Mouse (Mus musculus): ENCODE data around the gene Fut8.
"Not testable (repeated sequence)": the region's sequence is repeated elsewhere in the genome, so short reads cannot be mapped to it uniquely, and the experiment has no call there.

The Fut8 gene

DNA sequence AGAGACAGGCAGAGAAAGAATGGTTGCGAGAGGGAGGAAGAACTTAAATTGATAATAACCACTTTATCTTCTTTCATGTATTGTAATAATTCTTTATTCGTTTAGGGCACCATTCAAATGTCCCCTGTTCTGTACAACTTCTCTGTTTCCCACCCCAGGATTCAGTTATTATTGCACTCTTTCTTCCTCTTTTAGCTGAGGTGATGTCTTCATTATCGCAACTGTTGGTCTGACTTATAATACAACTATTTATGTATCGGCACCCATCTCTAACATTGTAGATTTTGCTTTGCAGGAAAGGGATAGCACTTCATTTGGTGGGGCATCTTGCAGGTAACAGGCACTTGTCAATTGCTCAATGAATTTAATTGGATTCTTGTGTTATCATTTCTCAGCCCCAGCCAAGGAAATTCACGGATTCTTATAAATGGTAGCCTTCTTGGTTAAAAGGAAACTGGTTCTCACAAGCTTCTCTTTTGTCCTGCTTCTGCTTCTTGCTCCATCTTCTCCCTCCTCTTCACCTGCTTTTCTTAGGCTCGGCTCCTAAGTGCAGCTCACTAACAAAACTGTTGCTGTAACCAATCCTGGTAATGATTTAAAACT, 15.6 kb upstream of the Fut8 start:
- no peak for DNase-seq (ENCODE audit: low read depth)

DNA sequence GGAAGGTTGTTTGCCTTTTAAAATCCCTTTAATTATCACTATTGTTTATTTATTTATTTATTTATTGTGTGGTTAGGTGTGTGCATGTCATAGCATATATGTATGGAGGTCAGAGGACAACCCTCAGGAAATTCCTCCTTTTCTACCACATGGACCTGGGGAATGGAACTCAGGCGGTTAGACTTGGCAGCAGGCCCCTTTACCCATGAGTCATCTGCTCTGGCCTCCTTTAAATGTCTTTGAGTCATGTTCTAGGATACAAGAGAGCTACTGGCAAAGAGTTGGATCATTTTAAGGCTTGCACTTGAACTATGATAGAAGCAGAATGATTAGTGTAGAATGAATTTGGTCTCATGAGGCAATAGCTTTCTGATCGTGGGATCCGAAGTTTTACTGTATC, 14.3 kb upstream of the Fut8 start:
- DNase-seq (ENCODE audit: low read depth) = no peak

DNA sequence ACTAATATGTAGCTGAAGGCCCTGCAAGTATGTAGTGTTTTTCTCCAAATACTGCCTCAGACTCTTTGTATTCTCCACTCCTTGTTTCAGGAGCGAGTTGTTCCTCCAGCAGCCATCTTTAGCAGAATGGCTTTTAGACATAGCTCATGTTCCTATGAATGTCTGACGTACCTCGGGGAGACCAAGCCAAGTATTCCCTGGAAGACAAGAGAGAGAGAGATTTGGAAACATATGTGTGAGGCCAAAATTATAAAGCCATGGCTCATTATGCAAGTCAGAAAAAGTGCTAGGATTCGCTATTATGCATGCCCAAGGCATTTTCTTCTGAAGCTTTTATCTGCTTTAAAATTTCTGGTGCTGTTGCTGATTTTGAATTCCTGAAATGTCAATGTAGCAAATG, 13.8 kb upstream of the Fut8 start:
- no peak for DNase-seq (ENCODE audit: low read depth)

DNA sequence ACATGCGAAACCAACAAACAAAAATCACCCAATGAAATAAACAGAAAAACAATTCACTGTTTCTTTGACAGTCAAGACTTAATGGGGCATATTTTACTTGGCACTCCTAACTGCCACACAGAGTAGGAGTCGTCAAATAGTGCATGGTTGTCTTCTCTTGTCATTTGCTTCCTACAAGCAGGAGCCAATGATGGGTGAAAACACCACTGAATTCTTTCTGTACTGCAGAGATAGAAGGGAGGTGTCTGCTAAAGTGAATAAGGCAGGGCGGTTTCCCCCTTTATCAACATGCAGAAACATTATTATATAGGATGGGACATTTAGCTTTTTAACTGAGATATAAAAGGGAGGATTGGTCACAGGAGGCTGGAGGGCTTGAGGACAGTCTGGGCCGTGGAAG, 13.0 kb upstream of the Fut8 start:
- DNase-seq (ENCODE audit: low read depth) = peak; percentile 52

DNA sequence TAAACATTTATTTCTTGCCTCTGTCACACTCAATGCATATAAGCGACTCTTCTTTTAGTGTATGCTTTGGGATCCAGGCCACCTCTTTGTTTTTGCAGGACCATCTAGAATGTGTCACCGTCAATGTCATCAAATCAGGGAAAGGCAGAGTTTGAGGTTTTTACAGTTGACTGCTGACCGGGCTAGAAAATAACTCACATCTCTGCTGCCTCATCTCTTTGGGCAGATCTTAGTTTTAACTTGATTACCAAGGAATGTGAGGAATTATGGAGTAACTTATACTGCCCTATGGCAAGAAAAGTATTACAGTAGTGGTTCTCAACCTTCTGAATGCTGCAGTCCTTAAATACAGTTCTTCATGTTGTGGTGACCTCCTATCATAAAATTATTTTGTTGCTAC, 12.2 kb upstream of the Fut8 start:
- DNase-seq (ENCODE audit: low read depth) = no peak

DNA sequence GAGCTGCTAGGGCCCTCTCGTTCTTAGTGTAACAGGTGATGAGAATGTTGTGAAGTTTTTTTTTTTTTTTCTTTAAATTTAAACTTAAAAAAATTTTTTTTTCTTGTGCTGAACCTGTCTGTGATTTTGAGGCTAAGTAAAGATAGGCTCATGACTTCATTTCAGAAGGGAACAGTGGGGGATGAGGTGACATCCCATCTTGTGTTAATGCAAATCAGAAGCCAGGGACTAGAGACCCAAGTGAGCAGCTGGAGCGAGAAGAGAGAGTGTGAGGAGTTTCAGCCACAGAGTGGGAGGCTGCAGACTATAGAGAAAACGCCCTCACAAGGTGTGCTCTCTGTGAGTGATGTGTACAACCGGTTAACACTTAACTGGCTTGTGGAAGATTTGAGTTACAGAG, 2.0 kb upstream of the Fut8 start:
- DNase-seq (ENCODE audit: low read depth) = no peak

DNA sequence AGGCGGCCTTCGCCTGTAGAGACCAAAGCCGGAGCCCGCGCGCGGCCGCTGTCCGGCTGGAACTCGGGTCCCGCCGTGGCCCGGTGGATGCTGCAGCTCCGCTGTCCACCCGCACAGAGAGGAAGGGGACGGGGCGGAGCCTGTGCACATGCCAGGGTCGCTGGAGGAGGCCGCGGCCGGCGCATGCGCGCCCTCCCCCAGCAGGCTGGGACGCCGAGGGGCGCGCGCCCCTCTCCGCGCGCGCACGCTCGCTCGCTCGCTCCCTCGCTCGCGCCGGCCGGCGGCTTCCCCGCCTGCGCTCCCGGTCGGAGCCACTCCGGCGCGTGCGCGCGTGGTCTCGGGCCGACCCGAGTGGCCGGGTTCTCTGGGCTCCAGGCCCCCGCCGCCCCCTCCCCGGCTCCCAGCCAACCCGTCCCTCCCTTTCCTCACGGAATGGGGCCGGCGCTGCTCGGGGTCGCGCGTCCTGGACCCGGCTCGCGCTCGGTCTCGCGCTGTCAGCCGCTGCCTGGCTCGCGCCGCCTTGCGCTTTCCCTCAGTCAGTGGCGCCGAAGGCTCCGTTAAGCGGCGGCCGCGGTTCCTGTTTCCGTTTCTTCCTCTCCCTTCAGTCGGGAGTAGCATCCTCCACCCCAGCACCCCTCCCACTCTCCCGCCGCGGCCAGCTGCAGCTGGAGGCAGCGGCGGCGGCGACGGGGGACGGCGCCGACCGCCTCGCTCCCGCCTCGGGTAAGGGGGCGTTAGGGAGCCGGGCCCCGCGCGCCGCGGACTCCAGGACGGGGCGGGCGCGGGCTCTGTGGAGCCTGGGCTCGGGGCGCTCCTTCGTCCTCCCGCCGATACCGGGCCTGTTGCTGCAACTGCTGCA, 835 bp downstream of the Fut8 start:
- peak; percentile 59 for DNase-seq (ENCODE audit: low read depth)

DNA sequence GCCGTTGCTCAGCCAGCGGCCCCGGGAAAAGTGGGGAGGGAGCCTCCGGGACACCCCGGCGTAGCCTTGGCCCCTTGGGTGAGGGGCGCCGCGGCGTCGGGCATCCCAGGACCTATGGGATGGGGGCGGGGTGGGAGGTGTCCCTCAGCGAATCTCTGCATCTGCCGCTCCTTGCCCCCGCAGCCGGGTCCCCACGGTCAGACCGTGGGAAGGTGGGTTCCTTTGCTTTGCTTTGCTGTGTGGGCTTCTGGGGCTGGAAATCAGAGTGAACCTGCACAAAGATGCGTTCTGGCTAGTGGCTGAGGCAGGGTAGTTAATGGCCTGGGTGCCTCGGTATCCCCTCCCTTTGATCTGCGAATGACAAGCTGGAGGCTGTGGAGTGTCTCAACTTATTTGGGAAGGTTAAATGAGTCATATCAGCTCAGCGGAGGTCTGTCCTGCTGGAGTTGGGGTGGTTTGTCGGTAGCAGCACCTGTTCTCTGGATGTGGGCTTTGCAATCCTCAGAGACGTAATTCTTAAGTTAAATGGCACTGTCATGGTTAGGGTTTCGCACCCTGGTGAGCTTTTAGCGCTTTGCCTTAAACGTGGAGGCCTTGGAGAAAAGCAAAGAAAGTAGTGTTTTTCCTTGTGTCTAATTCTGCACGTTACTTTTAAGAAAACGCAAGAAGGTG, 1.6 kb downstream of the Fut8 start:
- DNase-seq (ENCODE audit: low read depth) = peak; percentile 36

DNA sequence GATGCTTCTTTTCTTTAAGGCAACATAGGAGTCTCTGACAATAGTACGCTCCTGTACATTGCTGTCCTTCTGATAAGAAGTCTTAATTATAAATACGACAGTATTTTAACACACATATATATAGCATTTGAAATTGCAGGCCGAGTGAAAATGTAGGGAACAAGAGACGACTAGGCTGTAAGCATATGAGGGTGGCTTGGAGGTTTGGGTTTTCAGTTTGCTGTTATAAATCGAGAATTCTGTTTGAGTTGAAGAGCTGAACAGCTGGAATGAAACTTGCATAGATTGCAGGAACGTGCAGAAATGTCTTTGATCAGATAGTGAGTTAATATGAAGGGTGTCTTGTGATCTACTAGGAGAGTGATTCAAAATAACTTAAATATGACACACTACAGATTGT, 2.4 kb downstream of the Fut8 start:
- peak; percentile 35 for DNase-seq (ENCODE audit: low read depth)

DNA sequence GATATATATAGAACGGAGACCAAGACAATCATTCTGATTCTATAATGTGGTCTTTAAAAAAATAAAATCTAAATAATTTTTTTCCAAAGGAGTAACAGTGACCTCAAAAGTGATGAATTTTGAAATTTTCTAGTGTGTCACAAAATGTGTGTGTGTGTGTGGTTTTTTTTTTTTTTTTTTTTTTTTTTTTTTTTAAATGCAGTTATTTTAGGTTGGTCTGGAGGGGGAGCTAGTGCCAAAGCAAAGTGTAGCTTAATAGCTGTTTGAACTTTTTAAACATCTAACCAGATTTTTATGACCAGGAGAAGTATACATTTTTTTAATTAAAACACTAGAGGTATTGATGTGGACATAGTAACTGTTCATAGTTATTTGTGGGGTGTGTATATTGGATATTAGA, 2.9 kb downstream of the Fut8 start:
- peak; percentile 38 for DNase-seq (ENCODE audit: low read depth)

DNA sequence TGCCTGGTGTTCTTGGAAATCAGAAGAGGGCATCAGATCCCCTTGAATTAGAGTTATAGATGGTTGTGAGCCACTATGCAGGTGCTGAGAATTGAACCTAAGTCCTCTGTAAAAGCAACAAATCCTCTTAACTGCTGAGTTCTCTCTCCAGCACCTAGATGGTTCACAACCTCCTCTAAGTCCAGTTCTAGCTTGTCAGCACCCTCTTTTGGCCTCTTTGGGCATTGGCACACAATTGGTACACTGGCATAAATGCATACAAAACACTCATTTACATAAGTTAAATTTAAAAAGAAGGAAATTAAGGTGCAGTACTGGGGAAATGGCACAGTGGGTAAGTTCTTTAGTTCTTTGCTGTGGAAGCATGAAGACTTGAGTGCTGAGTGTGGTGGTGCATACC, 24.7 kb downstream of the Fut8 start:
- DNase-seq (ENCODE audit: low read depth) = no peak

DNA sequence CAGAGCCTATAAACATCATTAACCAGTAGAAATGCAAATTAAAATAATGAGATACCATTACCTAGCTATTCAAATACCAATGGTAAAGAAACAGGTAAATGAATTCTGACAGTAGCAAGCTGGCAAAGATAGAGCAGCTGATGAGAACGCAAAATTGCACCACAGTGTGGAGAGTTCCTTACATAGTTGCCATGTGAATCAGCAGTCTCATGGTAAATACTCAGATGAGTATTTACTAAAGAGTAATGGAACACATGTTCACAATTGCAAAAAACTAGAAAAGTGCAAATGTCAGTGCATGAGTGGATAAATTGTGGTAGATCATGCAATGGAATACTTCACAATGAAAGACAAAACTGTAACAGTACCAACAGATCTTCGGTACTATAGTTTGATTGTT, 25.9 kb downstream of the Fut8 start:
- no peak for DNase-seq (ENCODE audit: low read depth)

DNA sequence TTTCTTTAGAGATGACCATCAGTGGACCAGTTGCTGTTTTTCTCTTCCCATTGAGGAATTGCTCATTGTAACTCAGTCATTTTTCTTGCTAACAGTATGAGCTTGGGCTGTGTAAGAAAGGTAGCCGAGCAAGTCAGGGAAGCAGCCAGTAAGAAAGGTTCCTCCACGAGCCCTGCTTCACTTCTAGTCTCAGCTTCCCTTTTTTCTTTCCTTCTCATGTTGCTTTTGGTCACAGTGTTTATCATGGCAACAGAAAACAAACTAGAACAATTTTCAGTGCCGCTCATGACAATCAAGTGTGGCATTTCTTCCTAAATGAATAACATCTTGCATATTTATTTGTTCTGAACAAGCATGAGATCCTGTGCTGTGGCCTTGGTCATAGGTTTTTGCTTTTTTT, 32.8 kb downstream of the Fut8 start:
- DNase-seq (ENCODE audit: low read depth) = no peak

DNA sequence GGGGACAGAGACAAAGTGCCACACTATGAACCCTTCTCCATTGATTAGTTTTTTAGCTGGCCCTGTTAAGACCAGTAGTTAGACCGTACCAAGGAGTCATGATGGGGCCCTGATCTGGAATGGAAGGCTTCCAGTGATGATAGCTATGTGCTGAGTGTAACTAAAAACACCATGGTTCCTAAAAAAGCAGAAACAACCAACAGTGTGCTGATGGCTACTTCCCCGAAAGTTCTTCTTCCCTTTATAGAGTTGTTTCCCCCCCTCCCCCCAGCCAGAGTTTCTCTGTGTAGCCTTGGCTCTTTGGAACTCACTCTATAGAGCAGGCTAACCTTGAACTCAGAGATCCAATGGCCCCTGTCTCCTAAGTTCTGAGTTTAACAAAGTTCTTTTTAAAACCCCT, 50.6 kb downstream of the Fut8 start:
- no peak for DNase-seq (ENCODE audit: low read depth)

DNA sequence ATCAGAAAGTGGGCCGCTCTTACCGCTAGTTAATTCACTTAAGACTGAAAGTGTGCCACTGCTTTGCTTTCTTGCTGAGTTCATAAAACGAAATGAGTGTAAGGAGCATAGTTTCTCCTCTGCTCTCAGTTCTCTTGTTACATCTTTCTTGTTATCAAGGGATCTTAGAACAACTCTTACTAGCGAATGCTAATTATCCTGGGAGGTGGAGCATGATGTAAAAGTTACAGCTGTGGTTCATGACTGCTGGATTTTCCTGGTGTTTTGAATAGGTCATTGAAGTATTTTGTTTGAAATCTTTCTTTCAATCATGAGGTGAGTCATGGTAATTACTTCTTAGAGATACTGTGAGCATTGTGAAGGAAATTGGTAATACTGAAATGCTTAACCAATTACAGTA, 53.1 kb downstream of the Fut8 start:
- DNase-seq (ENCODE audit: low read depth) = no peak

DNA sequence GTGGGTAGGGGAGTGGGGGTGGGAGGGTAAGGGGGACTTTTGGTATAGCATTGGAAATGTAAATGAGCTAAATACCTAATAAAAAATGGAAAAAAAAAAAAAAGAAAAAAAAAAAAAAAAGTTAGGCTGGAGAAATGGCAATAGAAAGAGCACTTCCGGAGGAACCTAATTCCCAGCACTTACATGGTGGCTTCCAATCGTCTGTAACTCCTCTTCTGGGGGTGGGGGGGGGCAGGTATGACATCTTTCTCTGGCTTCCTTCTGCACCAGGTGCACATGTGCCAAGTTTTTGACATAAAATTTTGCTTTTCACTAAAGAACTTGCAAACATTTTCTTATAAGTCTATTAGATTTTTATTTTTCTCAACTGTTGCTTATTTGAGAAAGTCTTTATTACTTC, 53.9 kb downstream of the Fut8 start:
- DNase-seq (ENCODE audit: low read depth) = not testable (repeated sequence)

DNA sequence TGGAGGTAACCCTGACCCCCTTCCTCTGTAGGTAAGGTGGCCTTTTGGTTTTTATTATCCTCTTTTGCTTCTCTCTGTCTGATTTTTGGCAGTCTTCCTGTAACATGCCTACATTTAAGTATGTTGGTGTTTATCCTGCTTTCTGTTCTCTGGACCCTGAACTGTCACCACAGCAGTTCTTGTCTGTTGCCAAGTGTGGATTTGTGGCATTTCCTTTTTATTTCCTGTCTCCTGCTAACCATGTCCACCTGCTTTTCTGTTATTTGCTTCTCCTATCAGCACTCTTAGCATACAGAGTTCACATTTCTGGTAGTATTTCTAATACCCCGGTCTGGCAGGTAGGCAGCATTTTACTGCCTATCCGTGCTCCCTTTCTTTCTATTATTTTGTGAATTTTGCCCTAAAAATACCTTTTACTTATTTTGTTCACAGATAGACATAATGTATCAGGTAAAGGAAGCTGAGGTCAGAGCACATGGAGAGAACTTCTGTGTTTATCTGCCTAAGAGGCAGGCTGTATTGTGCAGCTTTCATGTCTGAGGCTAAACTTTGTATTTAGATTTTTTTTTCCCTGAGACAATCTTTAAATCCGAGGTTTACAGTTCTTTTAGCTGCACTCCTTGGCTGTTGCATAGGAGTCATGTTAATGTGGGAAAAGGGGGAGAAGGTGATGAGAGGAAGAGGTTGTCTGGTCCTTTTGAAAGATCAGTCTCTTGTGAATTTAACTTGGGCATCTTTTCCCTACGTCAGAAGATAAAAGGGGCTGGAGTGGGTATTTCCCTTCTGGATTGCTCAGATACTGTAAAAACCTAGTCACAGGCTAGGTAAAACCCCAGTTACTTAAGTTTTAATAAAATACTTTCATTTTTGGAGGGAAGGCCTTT, 54.7 kb downstream of the Fut8 start:
- DNase-seq (ENCODE audit: low read depth) = no peak

DNA sequence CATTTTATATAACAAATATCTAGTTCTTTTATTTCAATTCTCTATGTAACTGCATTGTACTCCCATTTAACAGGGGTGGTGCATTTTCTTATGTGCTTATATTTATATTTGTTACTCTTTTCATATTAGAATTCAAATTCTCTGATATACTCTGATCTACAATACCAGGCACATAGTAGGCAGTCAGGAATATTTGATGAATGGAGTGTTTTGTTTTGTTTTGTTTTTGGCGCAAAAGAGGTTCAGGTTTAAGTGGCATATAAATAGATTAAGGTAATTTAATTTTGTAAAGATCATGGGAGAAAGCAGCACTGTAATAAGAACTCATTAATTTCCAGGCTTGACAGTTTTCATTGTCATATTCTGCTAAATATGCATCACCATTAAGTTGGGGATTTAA, 58.2 kb downstream of the Fut8 start:
- no peak for DNase-seq (ENCODE audit: low read depth)

DNA sequence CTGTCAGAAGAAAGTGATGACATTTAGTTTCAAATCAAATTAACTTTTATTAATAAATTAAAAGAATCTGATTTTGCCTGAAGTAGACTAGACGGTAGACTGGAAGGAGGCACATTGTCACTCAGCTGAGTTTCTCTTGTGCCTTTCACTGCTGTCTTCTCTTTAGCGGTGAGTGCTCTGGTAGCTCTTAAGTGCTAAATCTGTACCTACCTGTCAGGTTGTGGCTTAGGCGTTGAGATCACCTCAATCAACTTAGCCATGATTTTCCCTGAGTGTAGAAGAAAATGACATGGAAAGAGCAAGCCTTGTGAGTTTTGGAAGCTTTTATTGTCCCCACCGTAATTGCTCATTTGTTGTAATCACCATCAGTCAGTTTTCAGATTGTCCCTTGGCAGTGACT, 59.2 kb downstream of the Fut8 start:
- no peak for DNase-seq (ENCODE audit: low read depth)

DNA sequence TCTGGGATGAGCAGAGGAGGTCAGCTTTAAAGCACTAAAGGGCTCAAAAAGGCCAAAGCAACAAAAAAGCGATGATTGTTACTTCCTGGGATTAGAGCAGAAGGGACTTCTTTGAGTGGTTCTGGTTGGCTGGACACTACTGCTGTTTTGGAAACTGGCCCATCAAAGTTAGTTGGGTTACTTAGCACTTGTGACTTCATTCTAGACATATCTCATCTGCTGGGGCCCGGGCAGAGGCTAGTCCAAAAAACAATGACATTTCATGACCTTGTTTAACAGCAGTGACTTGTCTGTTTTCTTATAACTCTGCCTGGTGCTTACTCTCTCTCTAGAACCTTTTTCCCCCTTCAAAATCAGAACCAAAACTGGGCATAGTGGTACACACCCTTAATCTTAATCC, 59.9 kb downstream of the Fut8 start:
- no peak for DNase-seq (ENCODE audit: low read depth)

DNA sequence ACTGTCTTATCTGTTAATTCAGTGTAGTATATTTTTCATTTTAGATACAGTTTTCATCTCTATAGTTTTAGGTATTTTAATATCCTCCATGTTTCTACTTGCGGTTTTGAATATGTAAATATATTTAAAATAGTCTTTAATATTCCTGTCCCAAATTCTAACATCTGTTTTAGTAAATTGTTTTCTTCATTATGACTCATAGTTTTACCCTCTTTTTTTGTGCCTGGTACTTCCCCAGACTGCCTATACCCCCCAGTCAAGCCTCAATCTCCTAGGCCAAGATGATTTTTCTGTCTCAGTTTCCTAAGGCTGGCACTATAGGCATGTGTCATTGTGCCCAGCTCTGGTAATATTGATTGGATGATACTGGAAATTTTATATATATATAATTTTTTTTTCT, 64.1 kb downstream of the Fut8 start:
- DNase-seq (ENCODE audit: low read depth) = no peak

DNA sequence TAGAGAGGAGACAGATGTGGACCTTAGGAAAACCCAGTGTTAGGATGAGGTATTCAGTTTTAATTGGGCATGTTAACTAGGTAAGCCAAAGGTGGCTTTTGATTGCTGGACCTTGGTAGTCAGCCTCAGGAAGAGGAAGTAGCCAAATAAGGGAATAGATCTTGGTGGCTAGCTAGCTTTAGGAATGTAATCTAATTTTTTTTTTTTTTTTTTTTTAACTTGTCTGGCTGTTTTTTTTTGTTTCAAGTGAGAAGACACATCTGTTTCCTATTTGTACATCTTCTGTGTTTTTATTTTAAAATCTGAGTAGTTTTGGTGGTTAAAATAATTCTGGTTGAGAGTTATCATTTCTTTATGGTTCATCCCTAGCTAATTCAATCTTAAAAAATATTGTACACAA, 65.4 kb downstream of the Fut8 start:
- no peak for DNase-seq (ENCODE audit: low read depth)

All from c-Kit-positive CD71-positive TER-119-negative erythroid progenitor cells, embryonic 14.5 days (primary cell).